Mouse (Mus musculus): ENCODE results near the gene Trpc4.

DNA sequence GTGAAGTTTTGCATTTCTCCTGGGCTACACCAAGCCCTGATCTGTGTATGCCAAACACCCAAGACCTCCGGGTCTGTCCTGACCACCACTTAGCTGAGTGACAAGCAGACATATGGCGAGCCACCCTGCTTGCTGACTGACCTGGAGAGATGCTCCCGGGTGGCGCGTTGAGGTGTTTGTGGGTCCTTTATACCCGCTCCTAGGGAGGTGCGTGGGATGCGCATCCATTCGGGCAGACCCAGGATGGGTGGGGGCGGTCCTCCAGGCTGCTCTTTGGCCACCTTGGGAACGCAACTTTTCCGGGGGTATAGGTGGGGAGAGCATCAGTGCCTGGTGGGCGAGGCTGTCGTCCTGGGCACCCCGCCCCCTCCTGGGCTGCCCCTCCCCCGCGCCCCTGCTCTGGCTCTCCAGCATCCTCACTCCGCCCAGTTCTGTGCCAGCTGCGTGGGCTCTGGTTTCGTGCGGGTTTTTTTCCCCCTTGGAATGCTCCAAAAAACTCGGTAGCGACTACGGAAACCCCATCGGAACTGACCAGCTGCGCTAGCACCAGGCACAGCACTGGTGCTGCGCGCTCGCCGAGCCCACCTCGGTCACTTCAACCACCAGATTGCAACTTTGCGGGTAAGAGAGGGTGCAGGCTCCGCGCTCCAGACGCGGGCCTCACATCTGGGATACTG is at the start of gene Trpc4:
- TF ChIP-seq POLR2A (IDR thresholded peaks at IDR 0.05; ENCODE audit: borderline replicate concordance, control insufficient read depth, low read depth, low read length) (no peak), CTCF (IDR thresholded peaks at IDR 0.05; ENCODE audit: control insufficient read depth, insufficient read depth, low read length) (no peak)

Data from bone marrow, adult 2 months (tissue).